Mouse (Mus musculus): ENCODE data around the gene Sptb. TPM values are rescaled to one million over a fixed set of nuclear protein-coding genes. Genes with fewer than 3 reads are reported as not detected.

Gene Sptb
- polyA plus RNA-seq, 2 experiments, result 39.7 to 59.4 TPM

DNA sequence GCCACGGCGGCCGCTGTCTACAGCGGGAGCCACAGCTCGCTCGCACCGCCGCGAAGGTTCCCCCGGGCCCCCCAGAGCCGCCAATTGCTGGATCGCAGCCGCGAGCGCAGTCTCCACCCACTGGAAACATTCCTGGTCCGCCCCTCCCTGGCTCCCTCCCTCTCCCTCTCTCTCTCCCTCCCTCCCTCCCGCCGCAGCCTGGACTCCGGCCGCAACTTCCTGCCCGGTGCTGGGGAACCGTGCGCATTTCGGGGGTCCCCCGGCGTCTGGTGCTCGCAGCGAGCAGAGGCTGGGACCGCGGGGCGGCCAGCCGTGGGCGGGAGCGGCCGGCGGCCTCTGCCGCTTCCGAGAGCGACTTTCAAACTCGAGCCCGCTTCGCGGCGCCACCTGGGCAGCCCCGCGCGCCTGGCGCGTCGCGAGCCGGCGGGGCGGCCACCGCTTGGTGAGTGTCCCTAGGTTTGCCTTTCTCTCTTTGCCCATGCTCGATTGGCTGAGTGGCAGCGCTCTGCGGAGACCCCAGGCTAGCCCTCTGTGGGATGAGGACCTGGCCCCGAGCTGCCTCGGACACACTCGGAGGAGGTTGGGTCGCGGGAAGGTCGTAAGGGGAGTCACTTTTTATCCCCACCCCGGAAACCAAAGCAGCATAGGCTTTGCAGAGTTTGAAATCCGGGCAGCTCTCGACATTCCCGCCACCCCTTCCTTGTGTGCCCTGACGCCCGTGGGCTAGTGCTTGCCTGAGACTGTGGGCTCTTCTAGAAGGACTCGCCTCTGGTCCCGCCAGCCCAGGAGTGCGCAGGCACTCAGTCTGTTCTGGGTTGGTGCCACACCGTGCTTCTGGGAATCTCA lies 176.7 kb downstream of the Sptb start:
- ATAC-seq (ENCODE audit: insufficient read depth) (peak; percentile 74), DNase-seq (ENCODE audit: low read depth in 3 of 3, low spot score in 3 of 3) (no peak)
- Histone ChIP-seq H3K9ac (replicated peaks) (peak overlapping the region; percentile 39), H3K36me3 (replicated peaks; ENCODE audit: control insufficient read depth, insufficient read depth, low read depth) (no peaks in the 10 kb centered on the region), H3K27ac (no peak overlapping the region; the same call in 1 of the 2 replicates), H3K4me1 (replicated peaks; ENCODE audit: control insufficient read depth in 2 of 2, insufficient read depth in 2 of 2, low read length in 1 of 2) (peaks cover 2 to 12% of the 10 kb centered on the region in 2 experiments; a peak in 2 of 4 replicates), H3K4me2 (ENCODE audit: low read depth) (peak overlapping the region; percentile 46), H3K4me3 (ENCODE audit: insufficient read depth in 1 of 2, low read depth in 2 of 2, low read length in 2 of 2) (peak overlapping the region; percentile 54 to 59), H3K9me3 (ENCODE audit: control insufficient read depth, low read length) (no peaks in the 10 kb centered on the region), H3K27me3 (ENCODE audit: control insufficient read depth, insufficient read depth, low read length) (peaks cover 57% of the 10 kb centered on the region)
- WGBS (ENCODE audit: insufficient replicate concordance), result under 1% methylated on average over 72 of the region's 74 CpGs
- no peak for TF ChIP-seq CTCF (IDR thresholded peaks at IDR 0.05; ENCODE audit: low read depth)
- no peak for TF ChIP-seq EP300 (IDR thresholded peaks at IDR 0.05; ENCODE audit: low read depth)

DNA sequence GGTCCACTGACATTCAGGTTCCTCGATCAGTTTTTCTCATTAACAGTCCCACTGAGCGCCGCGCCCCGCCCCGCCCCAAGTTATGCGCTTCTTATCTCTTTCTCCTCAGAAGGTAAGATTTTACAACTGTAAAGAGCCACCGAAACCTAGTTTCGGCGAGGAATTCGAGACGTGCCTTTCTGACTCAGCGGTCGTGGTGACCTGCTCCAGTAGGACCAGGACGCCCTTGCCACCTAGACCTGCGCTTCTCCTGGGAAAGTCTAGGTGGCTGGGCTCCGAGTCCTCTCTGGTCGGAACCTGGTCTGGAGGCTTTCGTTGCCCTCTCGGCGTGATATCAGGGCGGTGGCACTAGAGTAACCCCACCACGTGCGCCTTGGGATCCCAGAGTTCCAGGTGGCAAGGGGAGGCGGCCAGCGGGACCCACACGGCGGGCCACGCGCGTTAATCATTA lies 177.4 kb downstream of the Sptb start:
- H3K27ac ChIP-seq, result no peak overlapping the region
- peaks cover 2 to 13% of the 10 kb centered on the region in 2 experiments; a peak in 2 of 4 replicates for H3K4me1 ChIP-seq (replicated peaks; ENCODE audit: control insufficient read depth in 2 of 2, insufficient read depth in 2 of 2, low read length in 1 of 2)
- H3K9me3 ChIP-seq (ENCODE audit: control insufficient read depth, low read length), result no peaks in the 10 kb centered on the region
- H3K9ac ChIP-seq (replicated peaks), result no peak overlapping the region
- no peak for TF ChIP-seq CTCF (IDR thresholded peaks at IDR 0.05; ENCODE audit: low read depth)
- TF ChIP-seq EP300 (IDR thresholded peaks at IDR 0.05; ENCODE audit: low read depth), result no peak
- ATAC-seq (ENCODE audit: insufficient read depth), result no peak
- DNase-seq (ENCODE audit: low read depth in 3 of 3, low spot score in 3 of 3), result no peak
- 0% methylated on average over 31 of the region's 31 CpGs for WGBS (ENCODE audit: insufficient replicate concordance)
- H3K36me3 ChIP-seq (replicated peaks; ENCODE audit: control insufficient read depth, insufficient read depth, low read depth), result no peaks in the 10 kb centered on the region
- peak overlapping the region; percentile 46 for H3K4me2 ChIP-seq (ENCODE audit: low read depth)
- peaks cover 57% of the 10 kb centered on the region for H3K27me3 ChIP-seq (ENCODE audit: control insufficient read depth, insufficient read depth, low read length)
- H3K4me3 ChIP-seq (ENCODE audit: insufficient read depth in 1 of 2, low read depth in 2 of 2, low read length in 2 of 2), result peak overlapping the region; percentile 54 to 59

DNA sequence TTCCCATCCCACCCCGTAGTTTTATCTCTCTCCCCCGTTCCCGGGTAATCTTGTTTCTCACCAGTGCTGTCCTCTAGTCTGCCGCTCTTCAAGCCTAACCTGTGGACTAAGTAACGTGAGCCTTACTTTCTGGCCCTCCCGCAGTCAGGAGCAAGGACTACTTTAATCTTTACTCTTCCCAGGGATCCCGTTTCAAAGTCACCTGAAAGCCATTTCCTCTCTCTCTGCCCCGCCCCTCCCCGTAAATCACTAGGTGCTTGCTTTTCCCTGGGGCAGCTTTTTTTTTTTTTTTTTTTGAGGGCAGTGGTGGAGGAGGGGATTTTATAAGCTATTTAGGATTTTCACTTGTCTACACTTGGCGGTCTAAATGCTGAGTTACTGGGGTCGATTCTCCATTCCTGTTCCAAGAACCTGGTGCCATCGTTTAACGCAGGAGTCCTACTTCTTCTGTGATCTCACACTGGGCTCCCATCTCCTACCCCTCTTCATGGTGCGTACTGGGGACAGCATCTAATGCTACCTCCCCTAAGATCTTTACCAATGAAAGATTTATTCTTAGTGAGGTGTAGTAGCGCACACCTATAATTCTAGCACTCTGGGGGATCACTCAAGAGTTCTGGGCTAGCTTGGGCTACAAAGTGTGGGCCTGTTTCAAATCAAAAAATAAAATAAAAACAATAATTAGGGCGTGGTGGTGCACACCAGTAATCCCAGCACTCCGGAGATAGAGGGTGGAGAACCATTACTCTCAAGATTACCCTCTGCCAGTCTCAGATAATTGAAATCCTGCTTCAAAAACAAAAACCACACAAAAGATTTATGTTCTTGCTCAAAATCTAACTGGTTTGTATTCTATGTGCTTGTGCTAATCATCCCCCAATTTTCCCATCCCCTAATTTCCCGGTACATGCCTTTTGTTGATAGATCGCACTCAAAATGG lies 178.1 kb downstream of the Sptb start:
- H3K36me3 ChIP-seq (replicated peaks; ENCODE audit: control insufficient read depth, insufficient read depth, low read depth), result no peaks in the 10 kb centered on the region
- peak overlapping the region; percentile 54 to 59 for H3K4me3 ChIP-seq (ENCODE audit: insufficient read depth in 1 of 2, low read depth in 2 of 2, low read length in 2 of 2)
- peaks cover 57% of the 10 kb centered on the region for H3K27me3 ChIP-seq (ENCODE audit: control insufficient read depth, insufficient read depth, low read length)
- WGBS (ENCODE audit: insufficient replicate concordance), result 5% methylated on average over 19 of the region's 19 CpGs
- no peak for DNase-seq (ENCODE audit: low read depth in 3 of 3, low spot score in 3 of 3)
- TF ChIP-seq EP300 (IDR thresholded peaks at IDR 0.05; ENCODE audit: low read depth) (no peak), CTCF (IDR thresholded peaks at IDR 0.05; ENCODE audit: low read depth) (no peak)
- no peak overlapping the region for H3K9ac ChIP-seq (replicated peaks)
- H3K27ac ChIP-seq, result no peak overlapping the region
- peaks cover 2 to 13% of the 10 kb centered on the region in 2 experiments; a peak in 2 of 4 replicates for H3K4me1 ChIP-seq (replicated peaks; ENCODE audit: control insufficient read depth in 2 of 2, insufficient read depth in 2 of 2, low read length in 1 of 2)
- H3K9me3 ChIP-seq (ENCODE audit: control insufficient read depth, low read length), result no peaks in the 10 kb centered on the region
- no peak for ATAC-seq (ENCODE audit: insufficient read depth)
- H3K4me2 ChIP-seq (ENCODE audit: low read depth), result peak overlapping the region; percentile 46

DNA sequence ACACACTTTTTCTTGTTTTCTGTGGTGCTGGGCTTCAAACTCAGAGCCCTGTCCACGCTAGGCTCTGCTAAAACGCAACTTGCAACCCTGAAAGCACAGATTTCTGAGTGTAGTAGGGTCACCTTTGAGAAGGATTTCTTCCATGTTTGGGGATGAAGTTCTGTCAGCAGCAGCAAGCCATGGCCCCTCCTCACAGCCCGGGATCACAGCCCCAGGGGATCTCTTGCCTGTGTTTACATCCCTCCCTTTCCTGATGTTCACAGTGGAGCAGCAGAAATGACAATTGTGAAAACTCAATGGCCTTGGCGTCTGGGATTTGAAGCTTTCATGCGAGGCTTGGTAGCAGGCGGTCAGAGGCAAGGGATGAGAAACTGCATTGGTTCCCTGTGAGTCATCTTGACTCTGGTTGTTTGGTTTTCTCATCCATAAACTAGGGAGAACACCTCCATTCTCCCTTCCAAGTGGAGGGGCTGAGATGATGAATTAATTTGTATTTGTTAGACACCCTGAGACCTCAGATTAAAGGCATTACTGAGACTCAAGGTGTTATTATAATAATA lies 179.7 kb downstream of the Sptb start, which contains the start of gene Plekhg3:
TSS of gene Plekhg3 (plus strand) at position 312 of the 560 bp plus-strand sequence.
- Histone ChIP-seq H3K4me3 (ENCODE audit: insufficient read depth in 1 of 2, low read depth in 2 of 2, low read length in 2 of 2) (no peak within 1 kb of the TSS), H3K27me3 (ENCODE audit: control insufficient read depth, insufficient read depth, low read length) (peaks cover 54% of the 10 kb centered on the region), H3K27ac (no peak within 1 kb of the TSS), H3K9me3 (ENCODE audit: control insufficient read depth, low read length) (no peaks in the 10 kb centered on the region), H3K4me2 (ENCODE audit: low read depth) (no peak within 1 kb of the TSS; the same call in 1 of the 2 replicates), H3K36me3 (replicated peaks; ENCODE audit: control insufficient read depth, insufficient read depth, low read depth) (no peaks in the 10 kb centered on the region), H3K4me1 (replicated peaks; ENCODE audit: control insufficient read depth in 2 of 2, insufficient read depth in 2 of 2, low read length in 1 of 2) (peaks cover 0 to 8% of the 10 kb centered on the region in 2 experiments; a peak in 2 of 4 replicates), H3K9ac (replicated peaks) (no peak within 1 kb of the TSS)
- DNase-seq (ENCODE audit: low read depth in 3 of 3, low spot score in 3 of 3) (no peak), ATAC-seq (ENCODE audit: insufficient read depth) (no peak)
- TF ChIP-seq CTCF (IDR thresholded peaks at IDR 0.05; ENCODE audit: low read depth) (no peak), EP300 (IDR thresholded peaks at IDR 0.05; ENCODE audit: low read depth) (no peak)
- 43% methylated on average over 6 of the region's 6 CpGs for WGBS (ENCODE audit: insufficient replicate concordance)

Small RNA genes lying within 50 kb of the gene (microRNA-seq; reads per million reads assigned to microRNA genes)
- gene Mir5135, result not detected

Other genes starting within 250 kb of the Sptb start
- gene Plekhg3, start 179.7 kb downstream of the Sptb start, polyA plus RNA-seq (2012; rRNA removed), result 4.1 and 5.0 TPM in 2 replicates
- gene Plekhg3, start 179.7 kb downstream of the Sptb start, polyA plus RNA-seq (2014; fragmentation: Nextera tagmentation; extraction: Ambion mirVana), result 1.4 and 2.3 TPM in 2 replicates
- gene Churc1, start 55.0 kb upstream of the Sptb start, polyA plus RNA-seq (2012; rRNA removed), result 38.2 and 40.2 TPM in 2 replicates
- 68.8 and 76.3 TPM in 2 replicates for gene Churc1, start 55.0 kb upstream of the Sptb start, polyA plus RNA-seq (2014; fragmentation: Nextera tagmentation; extraction: Ambion mirVana)
- gene Fntb, start 55.0 kb upstream of the Sptb start, polyA plus RNA-seq (2012; rRNA removed), result 21.4 and 24.3 TPM in 2 replicates
- gene Fntb, start 55.0 kb upstream of the Sptb start, polyA plus RNA-seq (2014; fragmentation: Nextera tagmentation; extraction: Ambion mirVana), result 28.8 and 33.7 TPM in 2 replicates
- gene Gpx2, start 85.0 kb upstream of the Sptb start, polyA plus RNA-seq (2012; rRNA removed), result 0.06 and 0.16 TPM in 2 replicates
- not detected in 2 replicates for gene Gpx2, start 85.0 kb upstream of the Sptb start, polyA plus RNA-seq (2014; fragmentation: Nextera tagmentation; extraction: Ambion mirVana)
- 0.11 and 0.13 TPM in 2 replicates for gene Rab15, start 112.4 kb upstream of the Sptb start, polyA plus RNA-seq (2012; rRNA removed)
- 0.05 and 0.15 TPM in 2 replicates for gene Rab15, start 112.4 kb upstream of the Sptb start, polyA plus RNA-seq (2014; fragmentation: Nextera tagmentation; extraction: Ambion mirVana)

Data from liver, embryonic 14.5 days (tissue).